Mouse (Mus musculus) splenic B cell, adult 2 months (primary cell): Measurements from ENCODE around the gene Ccdc173.
"Not testable (repeated sequence)": the region's sequence is repeated elsewhere in the genome, so short reads cannot be mapped to it uniquely, and the experiment has no call there.

Source experiments
- DNase-seq: peaks from one replicate; pipeline ENCODE4 v3.0.0-alpha.2; 2011; ENCODE audit warnings: low read depth, low spot score
- H3K27me3 ChIP-seq: 2 replicates; pipeline ENCODE4 v1.6.1; 2012; ENCODE audit warnings: mild to moderate bottlenecking, low read length, moderate library complexity, mixed read lengths; ENCODE audit not compliant: control insufficient read depth, poor library complexity, insufficient read depth, severe bottlenecking
- H3K36me3 ChIP-seq: 2 replicates; pipeline ENCODE4 v1.6.1; 2012; ENCODE audit warnings: mild to moderate bottlenecking, low read length, moderate library complexity, mixed read lengths; ENCODE audit not compliant: control insufficient read depth, poor library complexity, insufficient read depth, severe bottlenecking

Ccdc173 gene

GRCm38 (mm10) chr2:69816575-69816974 is 27.2 kb upstream of the Ccdc173 start:
- Histone ChIP-seq H3K27me3 (no peaks in the 10 kb centered on the region), H3K36me3 (no peaks in the 10 kb centered on the region)
- DNase-seq = no peak

DNA sequence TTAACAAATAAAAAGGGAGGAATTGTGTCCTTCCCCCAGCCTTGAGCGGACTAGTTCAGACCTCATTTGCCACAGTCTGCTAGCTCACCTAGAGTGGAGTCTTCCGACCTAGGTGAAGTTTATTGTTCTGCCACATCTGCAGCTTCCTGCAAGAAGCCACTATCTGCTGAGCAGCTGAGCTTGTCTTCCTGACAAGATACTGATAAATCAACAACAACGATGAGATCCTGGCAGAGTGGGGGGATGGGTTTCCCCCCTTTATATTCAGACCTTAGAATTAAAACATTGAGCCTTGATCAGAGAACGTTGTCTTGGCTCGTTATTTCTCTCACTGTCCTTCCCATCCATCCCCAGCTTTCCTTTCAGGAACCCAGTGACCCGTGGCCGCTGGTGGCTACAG is 22.0 kb upstream of the Ccdc173 start:
- not testable (repeated sequence) for DNase-seq, H3K27me3 ChIP-seq, H3K36me3 ChIP-seq

DNA sequence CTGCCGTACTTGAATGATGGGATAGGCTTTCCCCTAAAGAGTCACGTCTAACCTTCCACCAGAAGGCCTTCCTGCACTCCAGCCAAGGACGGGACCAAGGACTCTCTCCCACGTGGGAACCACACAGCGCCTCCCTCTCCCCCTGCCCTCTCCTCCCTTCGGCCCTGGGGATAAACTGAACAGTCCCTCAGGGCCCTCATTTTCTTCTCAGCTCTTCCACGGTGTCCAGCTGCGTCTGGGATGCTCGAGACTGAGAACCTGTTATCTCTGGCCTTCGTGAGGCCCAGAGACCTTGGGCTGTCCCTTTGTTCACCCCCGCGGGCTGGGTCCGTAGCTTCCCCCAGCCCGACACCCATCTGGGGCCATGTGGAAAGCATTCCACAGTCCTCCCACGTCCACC is 20.8 kb upstream of the Ccdc173 start:
- no peak for DNase-seq
- no peaks in the 10 kb centered on the region for H3K27me3 ChIP-seq
- H3K36me3 ChIP-seq = no peaks in the 10 kb centered on the region

GRCm38 (mm10) chr2:69804663-69805062 is 15.3 kb upstream of the Ccdc173 start:
- H3K27me3 ChIP-seq, H3K36me3 ChIP-seq, DNase-seq: not testable (repeated sequence)

DNA sequence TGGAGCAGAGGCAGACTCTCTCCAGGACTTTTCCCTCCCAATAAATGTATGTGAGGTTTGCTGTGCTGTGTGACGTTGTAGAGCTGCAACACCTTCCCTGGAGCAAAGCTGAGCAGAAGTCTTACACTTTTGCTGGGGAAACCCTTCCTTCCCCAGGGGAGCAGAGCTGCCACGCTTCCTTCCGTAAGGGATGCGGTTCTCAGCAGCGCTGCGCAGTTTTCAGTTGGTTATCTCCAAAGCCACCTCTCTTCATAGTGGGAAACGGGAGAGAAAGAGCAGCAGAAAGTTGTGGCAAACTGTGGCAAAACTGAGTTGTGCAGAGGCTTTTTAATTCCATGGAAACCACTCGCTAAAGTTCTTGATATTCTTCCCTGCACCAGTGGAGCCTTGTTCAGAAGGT is 14.4 kb upstream of the Ccdc173 start:
- H3K36me3 ChIP-seq = no peaks in the 10 kb centered on the region
- no peak for DNase-seq
- H3K27me3 ChIP-seq = no peaks in the 10 kb centered on the region

- H3K36me3 ChIP-seq = no peaks in the 10 kb centered on the region
- H3K27me3 ChIP-seq = no peaks in the 10 kb centered on the region
- DNase-seq = peak; percentile 80
Observed at GRCm38 (mm10) chr2:69802911-69803312, 13.5 kb upstream of the Ccdc173 start.

DNA sequence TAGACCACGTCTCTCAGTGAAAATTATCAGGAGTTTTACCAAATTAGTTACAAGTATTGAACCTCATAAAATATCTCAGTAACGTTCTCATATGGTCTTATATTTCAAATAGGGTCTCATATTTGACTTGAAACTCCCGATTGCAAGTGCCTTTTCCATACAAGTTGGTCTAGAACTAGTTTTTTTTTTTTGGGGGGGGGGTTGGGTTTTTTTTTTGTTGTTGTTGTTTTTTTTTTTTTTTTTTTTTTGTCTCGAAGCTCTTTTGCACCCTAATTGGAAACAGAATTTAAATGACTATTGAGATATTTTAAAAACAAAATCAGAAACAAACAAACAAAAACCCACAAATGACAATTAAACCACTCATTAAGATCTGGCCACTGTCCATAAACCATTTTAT is 1.3 kb upstream of the Ccdc173 start:
- H3K27me3 ChIP-seq = no peaks in the 10 kb centered on the region
- DNase-seq = no peak
- H3K36me3 ChIP-seq = peaks cover 2% of the 10 kb centered on the region; the same call in 1 of the 2 replicates

DNA sequence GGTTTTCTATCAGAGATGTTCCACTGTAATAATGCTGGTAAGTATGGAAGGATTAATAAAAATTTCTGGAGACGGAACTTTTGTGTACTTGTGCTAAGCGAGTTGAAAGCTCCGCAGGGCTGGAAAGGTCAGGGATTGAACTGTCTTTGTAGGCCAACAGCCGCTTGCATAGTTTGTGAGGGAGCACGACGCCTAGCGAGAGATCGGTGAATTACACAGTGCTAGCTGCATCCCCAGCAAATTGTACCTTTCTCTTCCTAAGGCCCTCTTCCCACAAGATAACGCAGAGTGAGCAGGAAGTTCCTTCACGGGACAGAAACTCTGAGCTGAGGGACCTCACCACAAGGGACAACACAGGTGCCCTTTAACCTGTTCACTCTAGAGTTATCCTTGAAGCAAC is 910 bp upstream of the Ccdc173 start:
- H3K27me3 ChIP-seq = no peaks in the 10 kb centered on the region

DNA sequence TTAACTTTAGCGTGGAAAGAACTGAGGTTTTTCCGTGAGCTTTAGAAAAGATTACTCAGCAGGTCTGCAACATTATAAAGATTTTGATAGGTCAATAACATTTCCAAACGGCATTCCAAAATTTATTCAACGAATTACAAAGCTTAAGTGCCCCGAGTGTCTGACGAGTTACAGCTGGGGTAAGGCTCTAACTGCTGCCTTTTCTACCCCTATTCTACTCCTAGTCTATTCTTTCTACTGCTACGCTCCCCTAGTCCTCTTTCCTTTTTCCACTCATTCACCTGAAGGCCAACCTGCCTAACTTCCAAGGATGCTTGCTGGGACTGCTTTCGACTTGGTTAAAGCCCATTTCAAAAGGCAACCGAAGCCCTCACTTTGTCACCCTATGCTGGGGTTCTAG is 401 bp downstream of the Ccdc173 start:
- Histone ChIP-seq H3K36me3 (peaks cover 2% of the 10 kb centered on the region; the same call in 1 of the 2 replicates), H3K27me3 (no peaks in the 10 kb centered on the region)
- no peak for DNase-seq

More for the DNA sequence above, 910 bp upstream of the Ccdc173 start:
- H3K36me3 ChIP-seq = peaks cover 2% of the 10 kb centered on the region; the same call in 1 of the 2 replicates
- peak; percentile 88 for DNase-seq

DNA sequence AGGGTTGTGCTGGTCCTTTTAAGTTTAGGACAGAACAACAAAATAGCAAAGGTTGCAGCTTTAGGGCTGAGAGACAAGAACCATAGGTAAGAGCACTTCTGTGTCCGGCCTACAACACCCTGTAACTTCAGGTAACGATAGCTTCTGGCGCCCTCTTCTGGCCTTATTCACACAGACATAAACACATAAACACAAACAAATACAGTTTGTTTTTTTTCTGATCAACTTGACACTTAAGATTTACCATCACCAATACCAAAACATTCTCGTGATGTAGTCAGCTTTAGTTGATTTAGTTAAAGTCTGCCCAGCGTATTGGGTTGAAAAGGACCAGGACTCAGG is 10.6 kb downstream of the Ccdc173 start:
- Histone ChIP-seq H3K27me3 (no peaks in the 10 kb centered on the region), H3K36me3 (no peaks in the 10 kb centered on the region)
- peak; percentile 75 for DNase-seq

DNA sequence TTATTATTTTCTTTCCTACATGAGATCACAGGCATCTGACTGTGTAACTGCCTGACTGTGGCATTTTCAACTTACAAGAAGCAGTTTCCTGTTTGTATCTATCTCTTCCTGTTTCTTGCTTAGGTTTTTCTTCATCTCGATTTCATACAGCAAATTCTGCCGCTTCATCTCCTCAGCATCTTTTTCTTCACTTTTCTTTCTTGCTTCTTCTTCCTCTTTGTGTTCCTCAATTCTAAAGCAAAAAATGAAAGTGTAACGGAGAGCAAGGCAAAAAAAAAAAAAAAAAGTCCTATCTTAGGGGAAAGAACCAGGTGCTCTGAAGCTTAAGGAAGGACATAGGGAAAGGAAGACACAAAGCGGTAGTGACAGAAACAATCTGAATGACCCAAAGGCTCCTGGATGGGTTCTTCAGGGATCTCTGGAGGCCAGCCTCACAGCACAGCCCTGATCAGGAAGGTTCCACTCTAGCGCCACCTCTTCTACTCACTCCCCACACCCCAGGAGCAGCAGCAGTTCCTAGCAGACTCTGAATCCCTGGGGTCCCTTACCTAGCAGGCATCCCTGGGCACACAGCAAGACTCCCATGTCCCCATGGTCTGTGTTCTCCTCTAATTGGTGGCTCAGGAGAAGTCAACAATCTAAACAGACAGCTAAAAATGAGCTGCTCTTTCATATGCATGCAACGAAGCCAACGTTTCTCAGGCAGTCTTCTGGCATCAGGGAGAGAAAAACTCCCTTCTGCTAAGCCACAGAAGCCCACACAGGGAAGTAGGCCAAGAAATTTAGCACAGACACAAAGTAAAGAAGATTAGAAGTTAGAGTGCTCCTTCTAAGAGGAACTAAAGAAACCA is 11.2 kb downstream of the Ccdc173 start:
- Histone ChIP-seq H3K27me3 (no peaks in the 10 kb centered on the region), H3K36me3 (no peaks in the 10 kb centered on the region)
- DNase-seq = peak; percentile 19

DNA sequence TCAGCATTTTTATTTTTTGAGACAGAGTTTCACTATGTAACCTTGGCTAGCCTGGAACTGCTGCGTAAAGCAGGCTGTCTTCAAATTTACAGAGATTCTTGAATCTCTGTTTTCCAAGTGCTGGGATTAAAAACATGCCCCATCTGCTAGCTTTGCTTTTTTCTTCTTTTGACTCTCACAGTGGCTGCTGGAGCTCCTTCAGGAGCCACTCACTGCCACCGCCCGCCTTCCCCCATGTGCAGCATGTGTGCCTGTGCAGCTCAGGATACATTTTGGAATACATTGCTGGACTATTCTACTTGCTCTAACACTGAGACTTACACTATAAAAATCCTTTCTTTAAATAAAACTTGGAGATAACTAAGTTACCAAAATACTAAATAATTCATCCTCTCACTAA is 16.0 kb downstream of the Ccdc173 start:
- DNase-seq = no peak
- Histone ChIP-seq H3K27me3 (no peaks in the 10 kb centered on the region), H3K36me3 (no peaks in the 10 kb centered on the region)

- no peaks in the 10 kb centered on the region for H3K27me3 ChIP-seq
- H3K36me3 ChIP-seq = no peaks in the 10 kb centered on the region
- DNase-seq = no peak
Observed at GRCm38 (mm10) chr2:69764716-69765115, 24.7 kb downstream of the Ccdc173 start.

DNA sequence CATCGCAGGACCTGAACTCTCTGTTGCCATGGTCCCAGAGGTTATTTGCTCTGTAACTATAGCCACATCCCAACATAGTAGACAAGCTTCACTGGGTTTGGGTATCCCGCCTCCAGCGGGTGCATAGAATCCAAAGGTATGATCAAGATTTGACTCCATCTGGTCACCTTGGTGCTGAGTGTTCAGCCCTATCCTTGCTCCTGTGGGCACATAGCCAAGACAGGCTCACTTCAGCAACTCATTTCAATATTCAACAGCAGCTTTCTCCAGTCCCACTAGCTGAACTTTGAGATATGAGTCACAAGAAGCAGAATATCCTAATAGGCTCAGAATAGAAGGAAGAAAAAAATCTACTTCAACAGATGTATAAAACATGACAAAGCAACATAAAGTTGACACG is 26.0 kb downstream of the Ccdc173 start:
- no peaks in the 10 kb centered on the region for H3K36me3 ChIP-seq
- no peak for DNase-seq
- no peaks in the 10 kb centered on the region for H3K27me3 ChIP-seq

DNA sequence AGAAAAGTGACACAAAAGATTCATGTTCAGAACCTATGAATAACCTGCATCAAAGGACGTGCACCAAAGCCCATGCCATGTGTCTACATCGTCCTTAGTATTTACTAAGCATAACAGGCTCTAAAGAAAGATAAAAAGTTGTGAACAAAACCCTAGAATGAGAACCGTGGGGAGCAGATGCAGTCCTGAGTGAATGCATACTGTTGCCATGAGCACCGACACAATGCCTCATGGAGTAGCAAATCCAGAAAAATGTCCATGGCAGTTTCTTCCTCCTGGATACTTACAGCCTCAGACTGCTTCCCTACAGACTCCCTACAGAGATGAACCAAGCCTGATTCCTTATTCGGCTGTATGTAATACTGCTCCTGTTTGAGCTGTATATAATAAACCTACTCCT is 28.4 kb downstream of the Ccdc173 start:
- Histone ChIP-seq H3K36me3 (no peaks in the 10 kb centered on the region), H3K27me3 (no peaks in the 10 kb centered on the region)
- DNase-seq = no peak

DNA sequence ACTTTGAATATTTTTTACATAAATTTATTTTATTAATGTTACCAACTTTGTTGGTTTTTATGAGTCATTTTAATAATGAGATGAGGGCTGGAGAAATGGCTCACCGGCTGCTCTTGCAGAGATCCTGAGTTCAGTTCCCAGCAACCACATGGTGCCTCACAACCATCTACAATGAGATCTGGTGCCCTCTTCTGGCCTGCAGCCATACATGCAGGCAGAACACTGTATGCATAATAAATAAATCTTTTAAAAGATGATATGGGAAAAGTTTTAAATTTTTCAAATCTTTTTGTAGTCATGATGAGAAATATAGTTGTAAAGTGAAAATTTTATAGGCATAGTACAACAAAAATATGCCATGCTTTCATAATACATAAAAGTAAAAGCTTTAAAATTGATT is 44.3 kb downstream of the Ccdc173 start:
- Histone ChIP-seq H3K27me3 (no peaks in the 10 kb centered on the region), H3K36me3 (peaks cover 8% of the 10 kb centered on the region; the same call in 1 of the 2 replicates)
- DNase-seq = peak; percentile 6
